Mouse (Mus musculus) frontal cortex, postnatal 14 days (tissue): ENCODE measurements around the gene Sstr1.
A peak's percentile ranks its signal among the peaks of the same experiment; 100 is the strongest.

Source experiments
- DNase-seq, 2 experiments: peaks; one replicate each; pipeline ENCODE4 v3.0.0; 2022; ENCODE audit warnings: low spot score in 2 of 2

Gene Sstr1

DNA sequence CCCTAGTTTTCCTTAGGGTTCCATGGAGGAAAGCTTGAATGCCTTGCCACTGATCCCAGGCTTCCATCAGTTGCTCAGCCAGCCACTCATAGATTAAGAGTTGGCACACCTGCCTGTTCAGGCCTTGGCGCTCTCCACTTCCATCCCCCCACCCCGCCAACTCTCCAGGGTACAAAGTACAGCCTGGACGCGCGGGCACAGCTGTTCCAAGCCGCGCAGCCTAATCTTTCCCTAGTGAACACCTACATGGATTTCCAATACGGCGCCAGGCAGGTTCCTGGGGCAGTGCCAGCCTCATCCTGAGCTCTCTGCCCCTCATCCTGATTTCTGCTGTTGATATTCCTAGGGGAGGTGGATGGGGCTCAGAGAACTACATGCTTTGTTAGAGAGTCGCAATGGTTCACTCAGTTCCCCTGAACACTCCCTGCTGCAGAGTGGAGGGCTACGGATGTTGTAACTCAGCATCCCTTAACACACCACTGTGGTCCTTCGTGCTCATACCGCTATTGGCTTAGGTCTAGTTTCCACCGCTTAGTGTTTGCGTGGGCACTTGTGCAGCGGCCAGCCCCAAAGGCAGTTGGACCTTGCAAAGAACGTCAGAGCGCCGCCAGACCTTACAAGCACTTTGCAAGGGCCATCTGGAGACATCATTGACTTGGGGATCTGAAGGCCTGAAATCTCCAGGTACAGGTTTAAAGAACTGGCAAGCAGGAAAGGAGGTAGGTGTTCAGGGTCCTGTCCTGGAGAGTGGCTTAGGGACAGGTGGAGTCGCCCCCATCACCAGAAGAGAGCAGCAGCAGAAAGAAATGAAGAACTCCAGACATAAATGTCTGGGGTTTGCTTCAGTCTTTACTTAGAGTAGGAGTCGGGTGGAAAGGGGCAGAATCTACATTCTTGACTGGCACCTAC, at the start of gene Sstr1:
TSS of gene Sstr1 (plus strand) at position 610 of the 909 bp plus-strand sequence.
- peak; percentile 13 to 22 for DNase-seq

GRCm38 (mm10) chr12:58198810-58199209, 12.8 kb upstream of the Sstr1 start:
- DNase-seq, result no peak

GRCm38 (mm10) chr12:58201190-58201589, 10.4 kb upstream of the Sstr1 start:
- no peak for DNase-seq

- DNase-seq, result no peak
Measured at GRCm38 (mm10) chr12:58207956-58208355, 3.6 kb upstream of the Sstr1 start.

DNA sequence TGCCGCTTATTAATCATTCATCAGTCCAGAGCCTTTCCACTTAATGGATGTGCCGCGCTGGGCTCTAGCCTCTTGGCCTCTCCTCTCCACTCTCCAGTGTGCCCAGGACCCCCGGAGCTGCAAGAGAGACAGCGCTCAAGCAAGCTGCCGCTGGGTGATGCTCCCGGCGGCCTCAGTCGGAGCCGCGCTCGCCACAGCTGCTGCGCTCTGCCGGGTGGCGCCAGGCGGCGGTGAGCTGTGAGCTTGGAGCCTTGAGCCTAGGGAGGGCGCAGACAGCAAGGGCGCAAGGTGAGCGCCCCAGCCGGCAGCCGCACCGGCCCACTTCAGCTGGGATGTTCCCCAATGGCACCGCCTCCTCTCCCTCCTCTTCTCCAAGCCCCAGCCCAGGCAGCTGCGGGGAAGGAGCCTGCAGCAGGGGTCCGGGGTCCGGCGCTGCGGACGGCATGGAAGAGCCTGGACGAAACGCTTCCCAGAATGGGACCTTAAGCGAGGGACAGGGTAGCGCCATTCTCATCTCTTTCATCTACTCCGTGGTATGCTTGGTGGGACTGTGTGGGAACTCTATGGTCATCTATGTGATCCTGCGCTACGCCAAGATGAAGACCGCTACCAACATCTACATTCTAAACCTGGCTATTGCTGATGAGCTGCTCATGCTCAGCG, 820 bp downstream of the Sstr1 start:
- DNase-seq, result peak; percentile 30 to 35

DNA sequence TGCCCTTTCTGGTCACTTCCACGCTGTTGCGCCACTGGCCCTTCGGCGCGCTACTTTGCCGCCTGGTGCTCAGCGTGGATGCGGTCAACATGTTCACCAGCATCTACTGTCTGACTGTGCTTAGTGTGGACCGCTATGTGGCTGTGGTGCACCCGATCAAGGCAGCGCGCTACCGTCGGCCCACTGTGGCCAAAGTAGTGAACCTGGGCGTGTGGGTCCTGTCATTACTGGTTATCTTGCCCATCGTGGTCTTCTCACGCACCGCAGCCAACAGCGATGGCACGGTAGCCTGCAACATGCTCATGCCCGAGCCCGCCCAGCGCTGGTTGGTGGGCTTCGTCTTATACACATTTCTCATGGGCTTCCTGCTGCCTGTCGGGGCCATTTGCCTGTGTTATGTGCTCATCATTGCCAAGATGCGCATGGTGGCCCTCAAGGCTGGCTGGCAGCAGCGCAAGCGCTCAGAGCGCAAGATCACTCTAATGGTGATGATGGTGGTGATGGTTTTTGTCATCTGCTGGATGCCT, 1.4 kb downstream of the Sstr1 start:
- DNase-seq, result peak in 1 of 2 experiments; percentile 21

GRCm38 (mm10) chr12:58213451-58214288, 2.1 kb downstream of the Sstr1 start:
- DNase-seq, result peak; percentile 34

DNA sequence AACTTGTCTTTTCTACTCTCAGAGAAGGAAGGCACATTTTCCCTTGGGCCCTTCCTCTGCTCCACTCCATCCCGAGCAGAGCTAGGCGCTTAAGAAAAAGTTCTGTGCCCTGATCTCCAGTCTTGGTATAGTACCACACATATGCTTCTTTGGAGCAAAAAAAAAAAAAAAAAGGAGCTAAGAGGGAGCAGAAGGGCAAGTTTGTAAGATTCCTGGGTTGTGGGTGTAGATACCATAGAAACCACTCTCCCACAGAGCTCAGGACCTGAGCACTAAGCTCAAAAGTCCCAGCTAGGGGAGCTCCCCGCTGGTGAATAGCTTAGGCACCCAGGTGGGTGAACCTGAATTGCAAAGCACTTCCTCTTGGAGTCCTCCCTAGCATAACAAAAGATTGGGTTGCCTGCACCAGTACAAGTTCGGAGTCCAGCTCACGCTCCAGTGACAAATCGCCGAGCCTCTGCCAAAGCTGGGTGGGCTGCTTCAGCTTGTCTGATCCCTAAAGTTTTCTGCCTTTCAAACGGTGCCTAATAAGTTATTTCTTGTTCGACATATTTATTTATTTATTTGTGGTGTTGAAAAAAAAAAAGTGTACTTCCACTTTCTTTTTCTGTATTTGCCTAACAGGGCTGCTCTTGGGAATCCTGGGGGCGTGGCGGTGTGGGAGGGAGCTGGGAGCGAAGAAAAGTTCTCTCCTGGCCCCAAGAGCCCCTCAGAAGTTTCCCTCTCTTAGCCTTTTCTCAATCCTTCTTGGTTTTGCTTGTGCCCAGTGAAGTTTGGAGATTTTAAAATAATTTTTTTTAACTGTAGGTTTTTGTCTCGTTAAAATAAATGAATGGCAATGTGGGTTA, 2.9 kb downstream of the Sstr1 start:
- no peak for DNase-seq

DNA sequence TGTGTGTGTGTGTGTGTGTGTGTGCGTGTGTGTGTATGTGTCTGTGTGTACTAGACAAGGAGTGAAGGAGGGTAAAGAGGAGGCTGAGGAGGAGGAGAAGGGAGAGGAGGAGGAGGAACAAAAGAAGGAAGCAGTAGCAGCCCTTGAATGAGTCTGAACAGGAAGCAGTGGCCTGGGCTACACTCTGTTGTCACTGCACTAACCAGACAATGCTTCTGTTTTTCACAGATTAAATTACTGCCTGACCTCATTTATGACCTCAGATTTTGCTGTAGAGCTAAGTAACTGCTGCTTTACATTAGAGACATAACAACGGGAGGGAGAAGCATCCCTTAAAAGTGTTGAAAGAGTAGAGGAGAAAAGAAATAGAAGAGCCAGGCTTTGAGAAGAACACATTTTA, 4.6 kb downstream of the Sstr1 start:
- no peak for DNase-seq

DNA sequence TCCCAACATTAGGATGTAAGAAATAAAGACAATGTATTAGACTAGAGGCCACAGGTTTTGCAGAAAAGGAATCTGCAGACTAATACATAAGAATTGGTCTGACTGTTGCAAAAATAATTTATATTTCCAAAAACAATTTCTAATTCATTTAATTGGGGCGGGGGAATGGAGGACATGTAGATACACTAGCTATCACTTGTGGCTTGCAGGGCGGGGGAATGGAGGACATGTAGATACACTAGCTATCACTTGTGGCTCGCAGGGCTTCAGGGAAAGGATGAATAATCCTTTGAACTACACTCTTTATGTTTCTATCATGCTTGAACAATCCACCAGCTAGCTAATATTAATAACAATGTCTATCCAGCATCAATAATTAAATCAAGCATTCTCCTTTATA, 7.5 kb downstream of the Sstr1 start:
- DNase-seq, result no peak

GRCm38 (mm10) chr12:58225644-58226043, 14.1 kb downstream of the Sstr1 start:
- DNase-seq, result no peak

- no peak for DNase-seq
Measured at GRCm38 (mm10) chr12:58232489-58232888, 20.9 kb downstream of the Sstr1 start.

DNA sequence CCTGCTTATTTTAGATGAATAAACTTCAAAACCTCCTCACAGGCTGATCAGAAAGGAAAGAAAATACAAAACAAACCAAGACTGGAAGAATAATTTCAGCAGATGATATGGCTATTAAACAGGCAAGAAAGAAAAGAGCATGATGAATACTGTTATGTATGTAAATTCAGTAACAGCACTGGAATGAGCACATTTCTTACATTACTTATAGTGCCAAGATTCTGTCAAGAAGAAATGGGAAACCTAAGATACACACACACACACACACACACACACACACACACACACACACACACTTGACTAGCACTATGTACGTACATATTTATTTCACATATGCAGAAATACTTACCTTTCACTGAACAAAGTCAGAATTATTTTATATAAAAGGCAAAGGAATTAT, 40.3 kb downstream of the Sstr1 start:
- DNase-seq, result no peak
